Mouse (Mus musculus) cerebellum, adult 9-11 months (tissue): ENCODE data around the gene Fcrla.

ENCODE experiments used
- DNase-seq: peaks from one replicate; pipeline ENCODE4 v3.0.0; 2022

Gene Fcrla

DNA sequence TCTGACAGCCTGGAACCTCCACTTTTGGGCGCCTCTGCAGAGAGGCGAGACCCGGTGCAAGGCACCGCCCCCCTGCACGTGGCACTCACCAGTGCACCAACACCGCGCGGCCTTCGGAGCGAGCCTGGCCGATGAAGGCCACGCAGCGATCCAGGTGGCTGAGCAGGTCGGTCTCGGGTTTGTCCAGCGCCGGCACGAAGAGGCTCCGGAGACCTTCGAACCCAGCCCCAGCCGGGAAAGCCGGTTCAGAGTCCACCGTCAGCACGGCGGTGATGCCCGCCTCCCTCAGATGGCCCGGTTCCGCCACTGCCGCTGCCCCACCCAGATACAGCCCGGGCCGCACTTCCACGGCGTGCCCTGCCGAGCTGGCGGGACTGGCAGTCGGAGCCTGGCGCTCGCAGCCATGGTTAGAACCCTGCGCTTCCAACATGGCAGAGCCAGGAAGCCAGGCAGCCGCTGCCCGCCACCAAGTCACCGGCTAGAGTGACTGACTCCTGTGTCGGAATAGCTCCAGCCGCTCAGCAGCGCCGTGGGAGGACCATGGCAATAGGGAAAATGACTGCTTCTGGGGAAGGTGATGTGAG lies 42.3 kb downstream of the Fcrla start, which contains the start of the genes Gm26620 and Dusp12:
Gm26620 (plus strand) TSS at position 88 of the 584 bp plus-strand sequence.
Dusp12 (minus strand) TSS at position 563 of the 584 bp plus-strand sequence.
- DNase-seq = peak; percentile 88

DNA sequence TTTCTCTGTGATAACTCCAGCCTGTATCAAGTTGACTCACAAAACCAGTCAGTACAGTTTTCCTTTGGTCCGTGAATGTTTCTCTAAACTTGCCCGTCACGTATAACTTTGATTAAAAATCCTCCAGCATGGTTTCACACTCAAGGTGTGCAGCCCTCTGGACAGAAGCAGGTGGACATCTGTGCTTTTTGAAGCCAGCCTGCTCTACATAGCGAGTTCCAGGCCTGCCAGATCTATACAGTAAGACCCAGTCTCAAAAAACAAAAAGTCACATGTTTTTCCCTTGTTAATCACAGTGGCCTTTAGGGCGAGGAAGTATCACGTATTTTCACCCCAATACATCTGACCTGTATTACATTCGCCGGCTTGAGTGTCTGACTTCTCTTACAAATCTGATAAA lies 43.0 kb downstream of the Fcrla start:
- DNase-seq = no peak

DNA sequence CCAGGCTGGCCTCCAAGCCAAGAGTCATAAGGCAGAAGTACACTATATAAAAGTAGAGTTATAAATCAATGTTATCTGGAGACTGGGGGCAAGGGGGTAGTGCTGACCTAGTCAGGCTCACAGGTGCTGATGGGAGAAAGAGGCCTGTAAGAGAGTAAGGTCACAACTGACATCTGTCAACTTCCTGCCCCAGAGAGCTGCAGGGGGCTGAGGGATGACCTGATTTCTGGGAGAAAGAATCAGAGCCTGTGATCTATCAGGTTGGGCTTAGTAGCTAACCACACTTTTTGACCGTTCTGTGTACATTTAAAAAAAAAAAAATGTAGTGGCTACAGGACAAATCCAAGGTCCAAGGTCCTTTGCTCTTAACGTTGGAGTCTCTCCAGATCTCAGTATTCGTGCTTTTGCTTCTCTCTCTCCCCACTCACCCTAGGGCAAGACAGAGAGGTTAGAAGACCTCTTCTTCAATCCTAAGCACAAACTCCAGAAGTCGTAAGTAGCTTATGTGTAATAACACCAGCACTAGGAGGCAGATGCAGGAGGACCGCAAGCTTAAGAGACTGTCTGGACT lies 44.4 kb downstream of the Fcrla start:
- no peak for DNase-seq

DNA sequence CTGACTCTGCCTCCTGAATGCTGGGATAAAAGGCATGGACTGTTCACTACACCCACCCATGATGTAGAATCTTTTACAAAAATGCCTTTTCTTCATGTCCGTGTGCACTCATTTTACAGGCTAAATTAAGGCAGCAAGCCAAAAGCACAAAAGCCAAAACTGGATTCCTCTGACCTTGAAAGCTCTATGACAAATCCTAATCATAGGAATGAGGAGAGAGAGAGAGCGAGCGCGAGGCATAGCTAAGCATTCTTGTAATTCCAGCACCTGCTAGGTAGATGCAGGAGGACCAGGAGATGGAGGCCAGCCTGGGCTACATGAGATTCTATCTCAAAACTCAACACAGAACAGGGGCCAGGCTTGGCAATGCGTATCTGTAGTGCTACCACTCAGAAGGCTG lies 50.5 kb downstream of the Fcrla start:
- DNase-seq = no peak

- no peak for DNase-seq
Observed at GRCm38 (mm10) chr1:170875676-170876075, 51.7 kb downstream of the Fcrla start.

DNA sequence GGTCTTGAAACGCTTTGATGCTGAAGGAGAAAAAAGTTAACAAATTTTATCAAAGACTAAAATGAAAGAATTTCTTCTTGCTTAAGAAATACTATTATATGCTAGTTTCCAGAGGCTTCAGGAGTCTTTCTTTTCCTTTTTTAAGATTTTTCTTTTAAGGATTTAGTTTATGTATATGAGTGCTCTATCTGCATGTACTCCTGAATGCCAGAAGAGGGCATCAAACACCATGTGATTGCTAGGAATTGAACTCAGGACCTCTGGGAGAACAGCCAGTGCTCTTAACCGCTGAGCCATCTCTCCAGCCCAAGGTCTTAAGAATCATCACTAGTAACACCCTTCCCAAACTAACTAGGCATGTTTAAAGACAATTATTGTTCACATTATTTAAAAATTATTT lies 55.4 kb downstream of the Fcrla start:
- no peak for DNase-seq

- DNase-seq = no peak
Observed at GRCm38 (mm10) chr1:170871402-170871801, 56.0 kb downstream of the Fcrla start.

DNA sequence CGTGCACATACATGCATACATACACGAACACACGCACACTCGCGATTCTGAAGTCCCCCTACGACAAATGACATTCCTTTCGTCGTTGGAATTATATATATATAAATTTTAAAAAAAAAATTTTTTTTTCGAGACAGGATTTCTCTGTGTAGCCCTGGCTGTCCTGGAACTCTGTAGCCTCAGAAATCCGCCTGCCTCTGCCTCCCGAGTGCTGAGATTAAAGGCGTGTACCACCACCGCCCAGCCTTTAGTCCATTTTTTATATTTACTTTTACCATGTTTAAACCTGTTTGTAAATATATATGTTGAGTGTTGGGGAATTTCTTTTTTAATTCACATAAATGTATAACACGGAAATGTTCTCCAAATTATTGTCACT lies 58.5 kb downstream of the Fcrla start:
- DNase-seq = no peak

DNA sequence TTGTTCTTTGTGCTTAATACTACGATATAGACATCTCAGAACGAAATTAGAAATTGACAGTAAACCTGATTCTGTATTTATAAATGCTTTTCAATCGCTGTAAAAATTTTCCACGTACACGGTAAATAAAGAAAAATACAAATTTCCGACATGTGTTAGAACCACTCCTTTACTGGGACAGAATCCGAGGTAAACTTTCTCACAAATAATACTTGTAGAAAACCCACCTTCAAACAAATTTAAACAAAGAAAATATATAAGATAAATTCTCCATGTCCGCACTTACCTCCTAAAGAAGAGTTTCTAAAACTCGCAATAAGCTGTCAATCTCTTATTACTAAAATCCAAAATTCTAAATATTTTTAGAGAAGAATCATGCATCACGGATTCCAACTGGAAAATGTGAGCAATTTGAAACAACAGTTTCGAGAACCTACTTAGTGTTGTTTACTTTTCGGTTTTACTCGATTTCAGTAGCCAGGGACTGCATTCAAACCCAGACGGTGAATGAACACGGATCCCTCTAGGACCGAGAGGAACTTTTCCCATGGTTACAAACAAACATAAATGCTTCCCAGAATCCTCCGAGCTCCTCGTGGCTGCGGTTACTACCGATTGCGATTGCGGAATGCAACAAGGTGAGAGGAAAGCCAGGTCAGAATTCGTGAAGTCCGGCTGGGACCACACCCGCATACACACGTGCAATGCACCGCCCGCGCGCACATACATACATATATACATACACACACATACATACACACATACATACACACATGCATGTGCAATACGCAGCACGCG lies 59.1 kb downstream of the Fcrla start:
- DNase-seq = peak; percentile 83

DNA sequence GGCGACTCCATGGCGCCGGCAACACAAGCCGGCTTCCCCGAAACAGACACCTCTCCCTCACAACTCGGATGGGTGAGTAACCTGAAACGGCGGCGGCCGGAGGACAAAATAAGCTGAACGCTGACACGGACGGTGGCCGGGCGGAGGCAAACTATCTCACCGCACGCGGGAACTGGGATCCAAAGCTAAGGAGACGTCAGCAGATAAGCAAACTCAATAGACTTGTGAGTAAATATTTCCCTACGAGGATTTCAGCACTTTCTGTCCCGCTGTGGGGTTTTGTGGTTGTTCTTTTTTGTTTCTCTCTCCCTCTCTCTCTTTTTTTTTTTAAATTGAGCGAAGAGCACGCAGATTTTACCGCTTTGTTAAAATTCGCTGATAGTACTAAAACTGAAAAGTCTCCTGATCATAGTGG lies 59.7 kb downstream of the Fcrla start, which contains the start of gene Atf6:
Atf6 (minus strand) TSS at position 81 of the 415 bp plus-strand sequence.
- peak; percentile 94 for DNase-seq
